Mouse (Mus musculus): ENCODE results near the gene Atp9a. TPM values are rescaled to one million over a fixed set of nuclear protein-coding genes. Genes with fewer than 3 reads are reported as not detected.

Atp9a gene
- polyA plus RNA-seq, 1 experiment, result 29.9 TPM

DNA sequence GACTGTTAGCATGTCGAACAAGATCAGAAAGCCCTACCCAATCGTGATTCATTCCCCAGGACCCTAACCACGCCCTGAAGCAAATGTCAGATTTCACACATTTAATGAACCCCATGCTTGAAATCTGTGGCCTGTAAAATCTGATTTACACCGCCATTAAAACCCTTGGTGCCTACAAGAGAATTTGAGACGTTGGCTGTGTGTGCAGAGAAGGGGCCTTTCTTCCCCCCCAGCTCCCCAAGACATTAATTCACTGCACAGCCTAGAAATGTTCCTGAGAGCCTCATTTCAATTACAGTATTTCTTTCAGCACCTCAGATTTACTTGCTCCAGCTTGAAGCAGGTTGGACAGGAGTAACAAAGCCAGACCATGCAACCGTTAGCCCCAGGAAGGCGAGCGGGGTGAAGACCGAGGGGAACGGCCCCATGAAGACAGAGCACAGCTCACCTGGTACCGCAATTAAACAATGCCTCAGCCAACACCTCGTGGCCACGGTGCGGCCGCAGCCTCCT is 123.9 kb downstream of the Atp9a start:
- Histone ChIP-seq H3K27me3 (ENCODE audit: control insufficient read depth, insufficient read depth, low read length) (no peaks in the 10 kb centered on the region), H3K4me3 (ENCODE audit: control insufficient read depth, insufficient read depth, low read length) (no peak overlapping the region), H3K36me3 (ENCODE audit: control insufficient read depth, insufficient read depth, low read length) (no peaks in the 10 kb centered on the region), H3K4me1 (replicated peaks; ENCODE audit: control insufficient read depth, insufficient read depth, low read length) (no peaks in the 10 kb centered on the region), H3K27ac (ENCODE audit: control insufficient read depth, insufficient read depth, low read length) (no peak overlapping the region)
- TF ChIP-seq CTCF (IDR thresholded peaks at IDR 0.05; ENCODE audit: borderline replicate concordance, control insufficient read depth, extremely low read depth, insufficient read depth, low read length, poor library complexity) (no peak), POLR2A (IDR thresholded peaks at IDR 0.05; ENCODE audit: control insufficient read depth, extremely low read depth, insufficient read depth, low read length, poor library complexity) (no peak)
- 94% methylated on average over 15 of the region's 15 CpGs for WGBS
- DNase-seq, result no peak

- Histone ChIP-seq H3K27me3 (ENCODE audit: control insufficient read depth, insufficient read depth, low read length) (no peaks in the 10 kb centered on the region), H3K4me3 (ENCODE audit: control insufficient read depth, insufficient read depth, low read length) (no peak overlapping the region), H3K4me1 (replicated peaks; ENCODE audit: control insufficient read depth, insufficient read depth, low read length) (no peaks in the 10 kb centered on the region), H3K27ac (ENCODE audit: control insufficient read depth, insufficient read depth, low read length) (no peak overlapping the region), H3K36me3 (ENCODE audit: control insufficient read depth, insufficient read depth, low read length) (no peaks in the 10 kb centered on the region)
- 70% methylated on average over 3 of the region's 3 CpGs for WGBS
- TF ChIP-seq POLR2A (IDR thresholded peaks at IDR 0.05; ENCODE audit: control insufficient read depth, extremely low read depth, insufficient read depth, low read length, poor library complexity) (no peak), CTCF (IDR thresholded peaks at IDR 0.05; ENCODE audit: borderline replicate concordance, control insufficient read depth, extremely low read depth, insufficient read depth, low read length, poor library complexity) (no peak)
- DNase-seq, result no peak
Observed at GRCm38 (mm10) chr2:168615160-168615559, 127.0 kb downstream of the Atp9a start.

DNA sequence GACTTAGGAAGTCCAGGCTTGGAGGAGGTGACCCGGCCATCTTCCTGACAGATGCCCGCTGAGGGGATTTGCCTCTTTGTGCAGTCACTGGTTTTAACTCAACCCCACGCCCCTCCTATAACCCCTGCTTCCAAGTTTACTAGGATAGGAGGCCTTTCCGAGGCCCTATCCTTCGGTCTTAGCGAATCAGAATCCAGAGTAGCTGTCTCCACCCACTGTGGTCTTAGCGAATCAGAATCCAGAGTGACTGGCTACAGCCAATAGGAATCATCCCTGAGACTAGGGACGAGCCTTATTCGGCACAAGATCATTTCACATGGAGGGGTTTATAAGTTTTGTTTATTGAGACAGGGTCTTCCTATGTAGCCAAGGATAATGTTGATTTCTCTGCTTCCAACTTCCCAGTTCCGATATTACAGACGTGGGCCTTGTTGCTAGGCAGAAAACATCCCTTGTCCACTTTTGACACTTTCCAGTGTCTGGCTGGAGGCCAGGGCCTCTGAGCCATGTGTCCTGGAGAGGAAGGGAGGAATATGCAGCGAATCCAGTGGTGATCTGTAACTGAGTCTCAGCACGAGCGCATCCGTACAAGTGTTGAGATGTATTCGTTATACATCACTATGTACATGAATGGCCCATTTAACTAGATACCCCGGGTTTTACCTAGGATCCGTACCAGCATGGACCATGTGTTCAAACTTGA is 127.9 kb downstream of the Atp9a start:
- DNase-seq, result no peak
- no peak for TF ChIP-seq POLR2A (IDR thresholded peaks at IDR 0.05; ENCODE audit: control insufficient read depth, extremely low read depth, insufficient read depth, low read length, poor library complexity)
- TF ChIP-seq CTCF (IDR thresholded peaks at IDR 0.05; ENCODE audit: borderline replicate concordance, control insufficient read depth, extremely low read depth, insufficient read depth, low read length, poor library complexity), result no peak
- Histone ChIP-seq H3K27ac (ENCODE audit: control insufficient read depth, insufficient read depth, low read length) (no peak overlapping the region), H3K4me1 (replicated peaks; ENCODE audit: control insufficient read depth, insufficient read depth, low read length) (no peaks in the 10 kb centered on the region), H3K4me3 (ENCODE audit: control insufficient read depth, insufficient read depth, low read length) (no peak overlapping the region), H3K27me3 (ENCODE audit: control insufficient read depth, insufficient read depth, low read length) (no peaks in the 10 kb centered on the region), H3K36me3 (ENCODE audit: control insufficient read depth, insufficient read depth, low read length) (no peaks in the 10 kb centered on the region)
- 97% methylated on average over 18 of the region's 18 CpGs for WGBS

DNA sequence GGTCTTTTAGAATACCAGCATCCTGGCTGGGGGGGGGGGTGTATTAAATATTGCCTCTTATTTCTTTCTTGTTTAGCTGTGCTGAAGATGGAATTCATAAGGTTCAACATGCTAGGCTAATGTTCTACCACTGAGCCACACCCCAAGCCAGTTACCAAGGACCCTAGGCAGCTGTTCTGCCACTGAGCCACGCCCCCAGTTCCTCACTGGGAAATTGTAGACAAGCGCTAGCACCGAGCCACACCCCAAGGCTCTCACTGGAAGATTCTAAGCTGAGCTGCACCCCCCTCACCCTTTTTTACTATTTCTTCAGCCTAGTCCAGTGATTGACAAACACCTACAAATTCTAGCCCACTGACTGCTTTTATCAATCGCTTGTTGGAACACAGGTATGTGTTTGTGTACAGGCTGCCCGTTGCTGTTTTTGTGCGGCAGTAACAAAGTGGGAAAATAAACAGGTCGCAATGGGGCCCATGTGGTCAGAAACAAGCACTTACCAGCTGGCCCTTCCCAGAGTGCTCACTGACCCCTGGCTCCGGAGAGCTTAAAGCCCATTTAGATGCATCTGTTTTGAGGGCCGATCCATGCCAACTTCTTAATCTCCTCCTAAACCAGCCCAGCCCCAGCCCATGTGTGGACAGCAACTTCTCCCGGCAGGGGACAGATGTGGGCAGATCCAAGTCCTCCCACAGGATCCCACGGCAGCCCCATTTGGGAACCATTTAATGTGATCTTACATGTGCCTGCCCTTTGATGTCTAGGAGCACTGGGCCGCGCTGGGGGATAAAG is 128.9 kb downstream of the Atp9a start:
- 77% methylated on average over 13 of the region's 13 CpGs for whole genome bisulfite sequencing
- no peaks in the 10 kb centered on the region for H3K36me3 ChIP-seq (ENCODE audit: control insufficient read depth, insufficient read depth, low read length)
- no peak for DNase-seq
- no peak overlapping the region for H3K27ac ChIP-seq (ENCODE audit: control insufficient read depth, insufficient read depth, low read length)
- no peaks in the 10 kb centered on the region for H3K27me3 ChIP-seq (ENCODE audit: control insufficient read depth, insufficient read depth, low read length)
- no peak for TF ChIP-seq POLR2A (IDR thresholded peaks at IDR 0.05; ENCODE audit: control insufficient read depth, extremely low read depth, insufficient read depth, low read length, poor library complexity)
- no peak for TF ChIP-seq CTCF (IDR thresholded peaks at IDR 0.05; ENCODE audit: borderline replicate concordance, control insufficient read depth, extremely low read depth, insufficient read depth, low read length, poor library complexity)
- no peaks in the 10 kb centered on the region for H3K4me1 ChIP-seq (replicated peaks; ENCODE audit: control insufficient read depth, insufficient read depth, low read length)
- no peak overlapping the region for H3K4me3 ChIP-seq (ENCODE audit: control insufficient read depth, insufficient read depth, low read length)

DNA sequence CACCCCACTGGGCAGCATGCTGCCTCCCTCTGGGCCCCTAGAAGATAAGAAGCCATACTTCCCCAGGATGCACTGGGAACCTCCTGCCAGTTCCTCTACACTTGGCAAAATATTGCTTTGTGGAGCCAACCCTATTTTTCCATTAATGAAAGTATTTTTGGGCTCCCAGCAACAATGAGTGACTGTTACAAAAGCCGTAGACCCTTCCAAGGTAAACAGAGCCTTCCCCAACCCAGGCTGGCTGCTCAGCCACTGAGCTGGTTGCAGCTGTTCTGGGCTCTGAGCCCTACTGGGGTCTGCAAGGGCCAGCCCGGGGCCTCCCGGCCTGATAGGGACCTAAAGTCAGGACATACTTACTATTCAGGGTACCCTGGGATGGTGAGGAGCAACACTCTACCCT is 131.3 kb downstream of the Atp9a start:
- no peaks in the 10 kb centered on the region for H3K27me3 ChIP-seq (ENCODE audit: control insufficient read depth, insufficient read depth, low read length)
- TF ChIP-seq POLR2A (IDR thresholded peaks at IDR 0.05; ENCODE audit: control insufficient read depth, extremely low read depth, insufficient read depth, low read length, poor library complexity) (no peak), CTCF (IDR thresholded peaks at IDR 0.05; ENCODE audit: borderline replicate concordance, control insufficient read depth, extremely low read depth, insufficient read depth, low read length, poor library complexity) (no peak)
- 93% methylated on average over 3 of the region's 3 CpGs for WGBS

GRCm38 (mm10) chr2:168609653-168610248 is 132.5 kb downstream of the Atp9a start:
- no peak overlapping the region for H3K27ac ChIP-seq (ENCODE audit: control insufficient read depth, insufficient read depth, low read length)
- no peak for TF ChIP-seq POLR2A (IDR thresholded peaks at IDR 0.05; ENCODE audit: control insufficient read depth, extremely low read depth, insufficient read depth, low read length, poor library complexity)
- no peak for TF ChIP-seq CTCF (IDR thresholded peaks at IDR 0.05; ENCODE audit: borderline replicate concordance, control insufficient read depth, extremely low read depth, insufficient read depth, low read length, poor library complexity)
- H3K27me3 ChIP-seq (ENCODE audit: control insufficient read depth, insufficient read depth, low read length), result no peaks in the 10 kb centered on the region
- no peak for DNase-seq
- WGBS, result 89% methylated on average over 6 of the region's 6 CpGs
- no peaks in the 10 kb centered on the region for H3K36me3 ChIP-seq (ENCODE audit: control insufficient read depth, insufficient read depth, low read length)
- H3K4me3 ChIP-seq (ENCODE audit: control insufficient read depth, insufficient read depth, low read length), result no peak overlapping the region
- H3K4me1 ChIP-seq (replicated peaks; ENCODE audit: control insufficient read depth, insufficient read depth, low read length), result peaks cover 1% of the 10 kb centered on the region

More for the DNA sequence above, 131.3 kb downstream of the Atp9a start:
- Histone ChIP-seq H3K4me1 (replicated peaks; ENCODE audit: control insufficient read depth, insufficient read depth, low read length) (no peaks in the 10 kb centered on the region), H3K36me3 (ENCODE audit: control insufficient read depth, insufficient read depth, low read length) (no peaks in the 10 kb centered on the region), H3K27ac (ENCODE audit: control insufficient read depth, insufficient read depth, low read length) (no peak overlapping the region), H3K4me3 (ENCODE audit: control insufficient read depth, insufficient read depth, low read length) (no peak overlapping the region)
- DNase-seq, result no peak

Data from thymus, adult 2 months (tissue).